Mouse (Mus musculus) ovary, adult 2 months (tissue): Measurements from ENCODE around the gene Mrgprg. TPM values are rescaled to one million over a fixed set of nuclear protein-coding genes. Genes with fewer than 3 reads are reported as not detected.

Experiments used
- polyA plus RNA-seq: library from polyadenylated mRNA; depleted of rRNA; stranded (reverse); fragments of >200 nt; gene quantifications from 2 replicates; pipeline ENCODE4 v1.2.3, GENCODE M21; 2012; rRNA removed

Gene Mrgprg
- polyA plus RNA-seq = not detected in 2 replicates

DNA sequence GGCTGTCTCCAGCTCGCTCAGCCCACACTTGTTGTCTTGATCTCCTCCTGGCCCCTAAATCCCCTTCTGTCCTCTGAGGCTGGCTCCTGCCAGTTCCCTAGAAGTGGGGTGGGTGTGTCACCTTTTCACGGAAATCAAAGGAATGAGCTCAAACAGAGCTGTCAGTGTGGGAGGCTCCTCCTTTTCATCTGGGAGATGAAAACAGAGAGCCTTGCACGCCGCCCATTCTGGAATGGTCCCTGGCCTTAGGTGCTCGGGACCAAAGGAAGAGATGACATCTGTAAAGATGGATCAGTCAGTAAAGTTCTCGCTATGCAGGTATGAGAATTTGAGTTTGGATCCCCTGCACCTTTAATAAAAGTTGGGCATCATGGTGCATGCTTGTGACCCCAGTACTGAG, at the start of gene Mrgprg:
Gene Mrgprg, minus strand, starts transcription at position 101 of the 400 bp plus-strand sequence.

DNA sequence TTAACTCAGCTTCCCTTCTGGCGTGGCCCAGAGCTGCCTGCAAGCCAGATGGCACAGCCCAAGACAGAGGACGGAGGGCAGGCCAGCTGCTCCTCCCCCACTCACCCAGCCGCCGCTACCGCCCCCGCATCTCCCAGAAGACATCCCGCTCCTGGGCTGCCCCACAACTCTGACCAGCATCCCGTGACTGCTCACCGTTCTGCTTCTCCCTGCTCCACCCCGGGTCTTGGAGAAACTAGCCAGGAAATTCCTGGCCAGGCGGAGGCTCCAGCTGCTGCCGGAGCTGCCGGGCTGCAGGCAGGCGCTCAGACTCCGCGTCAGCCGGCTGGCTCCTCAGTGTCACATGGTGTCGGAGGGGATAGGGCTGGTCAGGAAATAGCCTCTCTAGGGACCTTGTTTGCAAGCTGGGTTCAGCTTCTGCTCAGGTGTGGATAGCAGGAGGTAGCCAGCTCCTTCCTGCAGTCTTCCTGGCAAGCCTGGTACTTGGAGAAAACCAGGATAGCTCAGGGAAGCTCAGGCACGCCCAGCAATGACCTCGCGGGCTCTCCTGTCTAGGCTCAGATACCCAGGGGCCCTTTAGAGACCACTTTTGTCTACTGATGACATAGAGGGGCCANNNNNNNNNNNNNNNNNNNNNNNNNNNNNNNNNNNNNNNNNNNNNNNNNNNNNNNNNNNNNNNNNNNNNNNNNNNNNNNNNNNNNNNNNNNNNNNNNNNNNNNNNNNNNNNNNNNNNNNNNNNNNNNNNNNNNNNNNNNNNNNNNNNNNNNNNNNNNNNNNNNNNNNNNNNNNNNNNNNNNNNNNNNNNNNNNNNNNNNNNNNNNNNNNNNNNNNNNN, 17.4 kb upstream of the Mrgprg start, which contains the start of gene Mrgpre:
Gene Mrgpre, minus strand, starts transcription at position 505 of the 834 bp plus-strand sequence.

DNA sequence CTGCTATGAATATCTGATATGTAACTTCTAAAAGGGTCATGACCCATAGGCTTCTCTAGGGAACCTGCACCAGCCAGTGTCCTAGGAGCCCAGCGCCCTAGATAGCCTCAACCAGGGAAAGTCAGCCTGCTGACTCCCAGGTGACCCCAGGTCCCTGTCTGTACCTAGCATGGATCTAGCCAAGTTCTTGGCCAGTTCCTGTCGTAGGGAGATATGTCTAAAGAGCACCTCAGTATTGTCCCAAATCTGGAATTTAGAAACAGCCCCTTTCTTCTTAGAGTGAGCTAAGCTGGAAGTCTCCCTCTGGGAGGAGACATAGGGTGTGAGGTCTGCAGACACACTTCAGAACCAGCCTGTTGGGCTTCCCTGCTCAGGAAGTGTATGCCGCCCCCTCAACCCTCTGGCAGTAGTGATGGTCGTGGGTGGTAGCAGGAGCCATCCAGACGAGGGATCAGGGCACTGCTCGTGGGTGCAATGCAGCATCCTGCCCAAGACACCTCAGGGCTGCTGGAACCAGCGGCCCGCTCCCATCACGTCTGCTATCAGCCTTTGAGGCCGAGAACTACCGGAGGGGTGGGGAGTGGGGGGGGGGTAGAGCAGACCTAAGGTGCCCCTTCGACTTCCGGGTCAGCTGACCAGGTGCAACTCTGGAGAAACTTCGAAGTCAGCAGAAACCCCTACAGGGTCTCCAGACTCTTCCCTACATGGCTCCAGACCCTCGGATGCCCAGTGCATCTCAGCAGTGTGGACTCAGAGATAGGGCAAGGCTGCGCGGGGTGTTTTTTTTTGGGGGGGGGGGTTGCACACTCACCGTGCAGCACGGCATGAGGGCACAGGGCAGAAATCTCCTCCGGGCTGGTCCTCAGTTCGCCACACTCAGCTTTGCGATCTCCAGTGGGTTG, 10.4 kb downstream of the Mrgprg start, which contains the start of gene Osbpl5:
Gene Osbpl5, minus strand, starts transcription at position 861 of the 902 bp plus-strand sequence.

Other genes starting within 250 kb of the Mrgprg start
- gene Nap1l4, start 217.9 kb downstream of the Mrgprg start, polyA plus RNA-seq = 70.2 and 87.2 TPM in 2 replicates
- gene Cars, start 166.9 kb downstream of the Mrgprg start, polyA plus RNA-seq = 21.7 and 22.5 TPM in 2 replicates
- 0.24 and 0.35 TPM in 2 replicates for gene Tnfrsf26, start 138.3 kb downstream of the Mrgprg start, polyA plus RNA-seq
- gene Tnfrsf22, start 117.3 kb downstream of the Mrgprg start, polyA plus RNA-seq = 4.6 and 6.7 TPM in 2 replicates
- 1.7 and 3.5 TPM in 2 replicates for gene Tnfrsf23, start 81.1 kb downstream of the Mrgprg start, polyA plus RNA-seq
- gene Osbpl5, start 10.0 kb downstream of the Mrgprg start, polyA plus RNA-seq = 115 and 127 TPM in 2 replicates
- gene Mrgpre, start 17.5 kb upstream of the Mrgprg start, polyA plus RNA-seq = 2.8 and 3.3 TPM in 2 replicates
- 13.8 and 15.4 TPM in 2 replicates for gene Nadsyn1, start 55.9 kb upstream of the Mrgprg start, polyA plus RNA-seq
- gene Dhcr7, start 56.2 kb upstream of the Mrgprg start, polyA plus RNA-seq = 225 and 367 TPM in 2 replicates
- 0.10 TPM in 1 of 2 replicates, not detected in the other for gene Gm498, start 99.8 kb upstream of the Mrgprg start, polyA plus RNA-seq
- 3.4 and 3.6 TPM in 2 replicates for gene Shank2, start 234.9 kb upstream of the Mrgprg start, polyA plus RNA-seq